Mouse (Mus musculus) gastrocnemius, postnatal 14 days (tissue): ENCODE measurements around the gene Slc44a1. TPM values are rescaled to one million over a fixed set of nuclear protein-coding genes. Genes with fewer than 3 reads are reported as not detected.

Experiments
- DNase-seq: peaks from one replicate; pipeline ENCODE4 v3.0.0; 2021; ENCODE audit warnings: mixed read lengths
- intact Hi-C: fragments of 180-260 bp; cut with DNase I; formaldehyde crosslinking; loops from one replicate; pipeline ENCODE4 v1.15.1; 2025; ENCODE audit warnings: low total_unique reads
- total RNA-seq, 2 experiments: library from RNA; stranded (reverse); gene quantifications; 2 replicates each; pipeline ENCODE4 v1.2.3; 2021

Gene Slc44a1
- total RNA-seq, 2 experiments from 2014 or later = 26.6 to 30.3 TPM

GRCm38 (mm10) chr4:53519429-53519828 is 79.2 kb downstream of the Slc44a1 start:
- intact Hi-C loops = no loop called here
- DNase-seq = no peak

- intact Hi-C loops = no loop called here
- DNase-seq = no peak
Observed at GRCm38 (mm10) chr4:53521028-53521427, 80.8 kb downstream of the Slc44a1 start.

GRCm38 (mm10) chr4:53522655-53523054 is 82.4 kb downstream of the Slc44a1 start:
- DNase-seq = no peak
- intact Hi-C loops = no loop called here

DNA sequence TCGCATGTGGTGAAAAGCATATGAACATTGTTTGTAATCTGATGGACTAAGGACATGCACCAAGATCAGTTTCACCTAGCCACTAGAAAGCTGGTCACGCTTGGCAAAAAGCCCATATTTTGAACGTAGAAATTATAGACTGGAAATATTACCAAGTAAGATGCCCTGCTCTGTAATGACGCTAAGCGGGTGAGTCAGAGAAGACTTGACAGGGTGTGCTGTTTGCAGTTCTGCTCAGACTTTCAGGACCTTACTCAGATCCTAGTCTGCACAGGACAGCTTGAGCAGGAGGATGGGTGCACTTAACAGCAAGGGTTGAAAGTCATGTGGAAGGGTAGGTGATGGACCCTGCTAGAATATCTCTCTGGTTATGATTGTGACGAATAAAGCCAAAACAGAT is 85.3 kb downstream of the Slc44a1 start:
- no peak for DNase-seq
- intact Hi-C loops = no loop called here

- intact Hi-C loops = no loop called here
- DNase-seq = no peak
Observed at GRCm38 (mm10) chr4:53525994-53526393, 85.8 kb downstream of the Slc44a1 start.

DNA sequence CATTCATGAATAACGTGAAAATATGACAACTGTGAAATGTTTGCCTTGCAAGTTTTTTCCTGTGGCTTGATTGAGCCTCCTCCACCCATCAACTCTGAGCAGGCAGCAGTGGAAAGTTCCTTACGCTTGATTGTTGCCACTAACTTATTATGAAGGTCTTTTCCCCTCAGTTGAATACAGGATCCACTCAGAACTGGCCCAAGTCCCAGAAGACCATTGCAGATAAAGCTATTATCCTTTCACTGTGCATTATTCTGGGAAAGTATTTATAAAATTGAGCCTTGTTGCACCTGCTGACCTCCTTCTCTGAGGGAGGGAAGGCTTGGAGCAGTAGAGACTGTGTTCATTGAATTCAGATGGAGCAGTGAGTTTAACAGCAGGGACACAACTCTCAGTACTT is 86.2 kb downstream of the Slc44a1 start:
- DNase-seq = no peak
- intact Hi-C loops = no loop called here

GRCm38 (mm10) chr4:53535795-53536194 is 95.6 kb downstream of the Slc44a1 start:
- intact Hi-C loops = no loop called here
- DNase-seq = no peak

DNA sequence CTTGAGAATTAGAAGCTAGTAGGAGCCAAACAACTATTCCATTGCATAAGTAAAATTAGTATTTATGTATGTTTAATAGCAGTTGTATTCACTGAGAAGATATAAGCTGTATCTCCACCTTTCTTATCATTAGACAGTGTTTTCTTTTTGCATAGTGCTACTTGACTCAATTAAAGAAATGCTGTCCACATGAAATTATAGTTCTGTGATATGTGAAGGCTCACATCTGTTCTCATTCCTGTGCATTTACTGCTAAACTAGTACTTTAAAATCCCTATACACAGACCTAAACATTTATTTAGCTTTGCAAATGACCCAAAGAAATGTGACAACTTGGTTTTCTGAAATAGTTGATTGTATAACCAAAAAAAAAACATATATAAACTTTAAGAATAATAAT is 96.9 kb downstream of the Slc44a1 start:
- DNase-seq = no peak
- intact Hi-C loops = no loop called here

- intact Hi-C loops = no loop called here
- DNase-seq = no peak
Observed at GRCm38 (mm10) chr4:53537539-53537938, 97.3 kb downstream of the Slc44a1 start.

- intact Hi-C loops = no loop called here
- DNase-seq = no peak
Observed at GRCm38 (mm10) chr4:53538600-53538999, 98.4 kb downstream of the Slc44a1 start.

DNA sequence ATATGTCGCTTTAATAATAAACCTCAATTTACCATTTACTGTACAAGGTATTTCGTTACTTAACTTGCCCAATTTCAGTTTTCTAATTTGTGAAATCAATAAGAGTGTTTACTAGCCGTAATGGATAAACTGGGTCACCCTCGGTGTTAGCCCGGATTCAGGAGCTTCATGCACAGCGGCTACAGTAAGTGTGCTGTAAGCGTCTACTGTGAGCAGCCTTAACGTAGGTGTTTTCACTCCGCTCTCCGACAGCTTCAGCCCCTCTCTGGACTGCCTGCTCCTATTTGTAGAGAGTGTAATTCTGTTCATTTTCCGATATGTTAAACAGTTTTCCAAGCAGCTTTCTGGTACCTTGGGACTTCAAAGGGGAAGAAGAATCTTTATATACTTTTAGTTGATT is 99.7 kb downstream of the Slc44a1 start:
- intact Hi-C loops = no loop called here
- no peak for DNase-seq

DNA sequence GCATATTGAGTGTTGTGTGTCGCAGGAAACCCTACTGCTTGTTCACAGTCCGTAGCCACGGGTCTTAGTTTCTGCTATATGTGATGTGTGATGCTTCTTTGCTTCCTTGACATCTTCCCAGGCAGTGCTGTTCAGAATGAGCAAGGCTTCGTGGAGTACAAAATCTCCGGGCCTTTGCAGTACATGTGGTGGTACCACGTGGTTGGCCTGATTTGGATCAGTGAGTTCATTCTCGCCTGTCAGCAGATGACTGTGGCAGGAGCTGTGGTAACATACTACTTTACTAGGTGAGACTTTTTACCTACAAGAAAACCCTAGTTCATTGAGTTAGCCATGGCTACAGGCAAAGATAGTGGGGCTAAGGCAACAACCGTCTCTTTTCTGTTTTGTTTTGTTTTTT is 103.2 kb downstream of the Slc44a1 start:
- intact Hi-C loops = no loop called here
- no peak for DNase-seq

- intact Hi-C loops = no loop called here
- no peak for DNase-seq
Observed at GRCm38 (mm10) chr4:53544889-53545288, 104.7 kb downstream of the Slc44a1 start.

- DNase-seq = no peak
- intact Hi-C loops = no loop called here
Observed at GRCm38 (mm10) chr4:53547381-53547780, 107.2 kb downstream of the Slc44a1 start.

DNA sequence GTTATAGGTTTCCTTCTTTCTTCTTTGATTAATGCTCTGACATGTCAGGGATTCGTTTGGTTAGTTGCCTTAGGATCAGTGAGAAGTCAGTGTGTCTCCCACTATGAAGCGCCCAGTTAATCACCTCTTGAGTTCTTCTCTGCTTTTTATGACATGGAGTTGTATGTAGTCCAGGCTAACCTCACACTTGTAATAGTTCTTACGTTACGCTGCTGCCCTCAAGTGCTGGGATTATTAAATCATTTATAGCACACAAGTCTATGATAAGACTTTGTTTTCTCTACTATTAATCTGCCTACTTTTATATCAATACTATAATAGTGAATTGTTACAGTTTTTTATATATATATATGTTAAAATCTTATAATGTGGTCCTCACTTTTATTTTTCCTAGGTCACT is 109.2 kb downstream of the Slc44a1 start:
- intact Hi-C loops = no loop called here
- DNase-seq = no peak

DNA sequence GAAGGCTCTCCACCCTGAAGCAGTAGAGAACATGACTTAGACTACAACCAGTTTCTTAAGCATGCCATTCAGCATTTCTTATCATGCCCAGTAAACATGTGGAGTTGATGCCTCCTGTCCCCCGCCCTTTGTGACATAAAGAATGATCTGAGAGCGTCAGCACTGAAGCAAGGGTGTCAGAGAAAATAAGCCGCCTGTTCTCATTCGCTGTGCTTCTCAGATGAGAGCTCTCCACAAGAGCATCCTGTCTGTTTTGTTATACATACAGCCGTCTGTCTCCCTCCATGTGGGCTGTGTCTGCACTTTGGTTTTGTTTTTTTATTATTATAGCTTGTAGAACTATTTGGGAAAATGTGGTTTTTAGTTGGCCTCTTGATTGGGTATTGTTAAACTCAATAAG is 124.4 kb downstream of the Slc44a1 start:
- intact Hi-C loops = no loop called here
- DNase-seq = no peak

DNA sequence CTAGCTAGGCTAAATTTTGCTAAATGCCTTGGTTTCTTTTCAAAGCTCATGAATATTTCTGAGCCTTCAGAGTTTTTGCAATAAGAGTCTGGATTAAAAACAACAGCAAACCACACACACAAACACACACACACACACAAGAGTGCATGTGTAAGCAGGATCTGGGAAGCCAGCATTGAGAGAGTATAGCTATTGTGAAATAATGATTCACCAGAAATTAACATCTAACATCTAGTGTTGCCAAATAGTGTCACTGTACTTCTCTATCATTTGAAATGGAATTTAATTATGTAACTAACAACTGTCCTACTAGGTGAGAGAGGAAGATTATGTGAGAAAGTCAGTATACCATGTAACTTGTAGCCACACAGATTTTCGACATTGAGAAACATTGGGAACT is 126.9 kb downstream of the Slc44a1 start:
- intact Hi-C loops = no loop called here
- DNase-seq = no peak

GRCm38 (mm10) chr4:53575558-53575957 is 135.3 kb downstream of the Slc44a1 start:
- DNase-seq = no peak
- intact Hi-C loops = no loop called here

- no peak for DNase-seq
- intact Hi-C loops = no loop called here
Observed at GRCm38 (mm10) chr4:53587676-53588075, 147.5 kb downstream of the Slc44a1 start.

- no peak for DNase-seq
- intact Hi-C loops = no loop called here
Observed at GRCm38 (mm10) chr4:53588936-53589335, 148.7 kb downstream of the Slc44a1 start.

DNA sequence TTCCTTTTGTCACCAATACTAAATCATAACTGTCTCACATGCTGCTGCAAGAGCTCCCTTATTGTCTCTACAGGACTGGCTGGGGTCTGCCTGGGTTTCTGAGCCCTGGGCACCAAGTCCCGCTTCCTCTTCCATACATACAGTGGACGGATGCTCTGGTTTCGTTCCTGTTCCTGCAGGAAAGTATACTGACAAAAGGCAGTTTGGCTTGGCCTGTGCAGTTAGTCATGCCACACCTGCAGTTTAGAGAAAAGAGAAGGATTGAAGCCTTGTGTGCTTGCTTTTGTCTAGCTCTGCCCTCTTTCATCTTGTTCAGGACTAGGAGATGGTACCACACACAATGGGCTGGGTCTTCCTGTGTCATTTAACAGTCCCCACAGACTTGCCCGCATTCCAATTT is 149.3 kb downstream of the Slc44a1 start:
- intact Hi-C loops = no loop called here
- no peak for DNase-seq

- DNase-seq = no peak
- intact Hi-C loops = loop anchor here (5.0 kb wide), 1 partner anchor 208 kb away; no protein-coding TSS in a partner anchor
Observed at GRCm38 (mm10) chr4:53590163-53590562, 149.9 kb downstream of the Slc44a1 start.
